Mouse (Mus musculus) heart, adult 8-10 months (tissue): ENCODE results near the gene Speer4a. TPM values are rescaled to one million over a fixed set of nuclear protein-coding genes. Genes with fewer than 3 reads are reported as not detected.
"Not testable (repeated sequence)": the region's sequence is repeated elsewhere in the genome, so short reads cannot be mapped to it uniquely, and the experiment has no call there.

Source experiments
- DNase-seq: peaks from one replicate; pipeline ENCODE4 v3.0.0; 2022; ENCODE audit warnings: low spot score
- total RNA-seq, 4 experiments: library from RNA; stranded (reverse); gene quantifications; 2 replicates each; pipeline ENCODE4 v1.2.4; 2022

The Speer4a gene
- total RNA-seq: not detected

- not testable (repeated sequence) for DNase-seq
Observed at GRCm38 (mm10) chr5:26039458-26039857, at the start of gene Speer4a. Speer4a (minus strand) TSS chr5:26039558.

- not testable (repeated sequence) for DNase-seq
Observed at GRCm38 (mm10) chr5:26079023-26079422, 39.7 kb upstream of the Speer4a start.

- DNase-seq: no peak
Observed at GRCm38 (mm10) chr5:26070716-26071115, 31.4 kb upstream of the Speer4a start.

GRCm38 (mm10) chr5:26058481-26058880 lies 19.1 kb upstream of the Speer4a start, which contains the start of gene Gm7347:
Gm7347 (minus strand) TSS chr5:26058581.
- not testable (repeated sequence) for DNase-seq

- not testable (repeated sequence) for DNase-seq
Observed at GRCm38 (mm10) chr5:26022816-26023215, 16.5 kb downstream of the Speer4a start, which contains the start of gene Gm5862. Gm5862 (minus strand) TSS chr5:26022916.

- DNase-seq: not testable (repeated sequence)
Observed at GRCm38 (mm10) chr5:26007697-26008096, 31.7 kb downstream of the Speer4a start.

GRCm38 (mm10) chr5:26006937-26007695 lies 32.2 kb downstream of the Speer4a start:
- DNase-seq: not testable (repeated sequence)

- not testable (repeated sequence) for DNase-seq
Observed at GRCm38 (mm10) chr5:26004698-26005097, 34.7 kb downstream of the Speer4a start, which contains the start of gene Gm1979. Gm1979 (minus strand) TSS chr5:26004798.

- not testable (repeated sequence) for DNase-seq
Observed at GRCm38 (mm10) chr5:25988550-25988949, 50.8 kb downstream of the Speer4a start, which contains the start of gene Gm21698. Gm21698 (minus strand) TSS chr5:25988650.

Other genes with a start within 250 kb of the Speer4a start
- not detected for gene Gm21663, start 97.2 kb downstream of the Speer4a start, total RNA-seq
- gene Gm21671, start 85.1 kb downstream of the Speer4a start, total RNA-seq: not detected
- not detected for gene Gm21680, start 66.9 kb downstream of the Speer4a start, total RNA-seq
- gene Gm21698, start 50.9 kb downstream of the Speer4a start, total RNA-seq: not detected
- not detected for gene Gm1979, start 34.8 kb downstream of the Speer4a start, total RNA-seq
- gene Gm5862, start 16.6 kb downstream of the Speer4a start, total RNA-seq: not detected
- not detected for gene Gm7347, start 19.0 kb upstream of the Speer4a start, total RNA-seq
- gene Gm10471, start 49.7 kb upstream of the Speer4a start, total RNA-seq: not detected
- not detected for gene 5031410I06Rik, start 65.8 kb upstream of the Speer4a start, total RNA-seq
- under 1 TPM in 2 of 4 experiments, not detected in 2; 0.09 to 0.11 TPM for gene Gm10220, start 81.9 kb upstream of the Speer4a start, total RNA-seq
- not detected for gene Gm7361, start 218.1 kb upstream of the Speer4a start, total RNA-seq